Mouse (Mus musculus) yolk sac, embryonic 10.5 days (tissue): ENCODE results near the gene Adamts4.
"Not testable (repeated sequence)": the region's sequence is repeated elsewhere in the genome, so short reads cannot be mapped to it uniquely, and the experiment has no call there.

ENCODE experiments used
- DNase-seq: peaks from one replicate; pipeline ENCODE4 v3.0.0-alpha.2; 2017; ENCODE audit warnings: low spot score

The Adamts4 gene

DNA sequence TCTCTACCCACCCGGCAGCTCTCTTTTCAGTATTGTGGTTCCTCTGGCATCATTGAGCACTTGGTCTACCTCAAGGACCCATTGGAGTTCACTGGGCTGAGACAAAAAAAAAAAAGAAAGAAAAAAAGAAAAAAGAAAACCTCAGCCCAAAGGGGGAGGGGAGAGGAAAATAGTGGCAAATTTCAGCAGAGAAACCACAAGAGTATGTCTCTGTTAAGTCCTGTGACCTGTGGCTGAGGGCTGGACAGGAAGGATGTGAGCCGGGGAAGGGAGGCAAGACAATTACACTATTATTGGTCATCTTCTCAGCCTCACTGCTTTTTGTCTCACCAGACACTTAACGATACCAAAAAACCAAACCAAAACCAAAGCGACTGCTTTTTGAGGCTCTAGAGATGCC is 18.4 kb upstream of the Adamts4 start:
- no peak for DNase-seq

GRCm38 (mm10) chr1:171232348-171232747 is 17.9 kb upstream of the Adamts4 start:
- DNase-seq, result no peak

GRCm38 (mm10) chr1:171232800-171233730 is 17.2 kb upstream of the Adamts4 start:
- no peak for DNase-seq

GRCm38 (mm10) chr1:171234126-171234525 is 16.1 kb upstream of the Adamts4 start, which contains the start of gene Fcer1g:
TSS of gene Fcer1g (minus strand) at chr1:171234365.
- no peak for DNase-seq

DNA sequence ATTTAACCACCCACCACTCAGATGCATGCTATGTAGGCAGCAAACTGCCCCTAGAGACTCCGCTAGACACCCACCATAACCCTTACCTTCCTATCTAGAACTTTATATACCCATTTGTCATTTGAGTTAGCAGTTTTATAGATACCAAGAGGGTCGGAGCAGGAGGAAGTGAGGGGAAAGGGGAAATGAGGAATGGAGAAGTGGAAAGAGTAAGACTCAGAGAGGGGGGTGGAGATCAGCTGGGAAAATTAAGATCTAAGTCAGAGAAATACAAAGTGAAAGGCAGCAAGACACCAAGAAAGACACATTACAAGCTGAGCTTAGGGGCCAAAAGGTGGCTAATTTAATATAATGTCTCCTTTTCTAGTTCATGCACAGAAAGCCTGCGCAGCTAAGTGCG is 15.7 kb upstream of the Adamts4 start:
- no peak for DNase-seq

DNA sequence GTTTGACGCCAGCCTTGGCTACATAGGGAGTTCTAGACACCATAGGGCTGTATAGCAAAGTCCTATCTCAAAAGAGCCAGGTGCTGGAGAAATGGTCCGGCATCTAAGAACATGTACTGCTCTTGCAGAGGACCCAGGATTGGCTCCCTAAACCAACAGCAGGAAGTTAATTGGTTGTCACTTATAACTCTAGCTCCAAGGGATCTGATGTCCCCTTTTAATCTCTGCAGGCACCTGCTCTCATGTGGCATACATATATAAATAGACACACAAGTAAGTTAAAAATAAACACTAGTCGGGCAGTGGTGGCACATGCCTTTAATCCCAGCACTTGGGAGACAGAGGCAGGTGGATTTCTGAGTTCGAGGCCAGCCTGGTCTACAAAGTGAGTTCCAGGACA is 14.4 kb upstream of the Adamts4 start:
- DNase-seq, result no peak

DNA sequence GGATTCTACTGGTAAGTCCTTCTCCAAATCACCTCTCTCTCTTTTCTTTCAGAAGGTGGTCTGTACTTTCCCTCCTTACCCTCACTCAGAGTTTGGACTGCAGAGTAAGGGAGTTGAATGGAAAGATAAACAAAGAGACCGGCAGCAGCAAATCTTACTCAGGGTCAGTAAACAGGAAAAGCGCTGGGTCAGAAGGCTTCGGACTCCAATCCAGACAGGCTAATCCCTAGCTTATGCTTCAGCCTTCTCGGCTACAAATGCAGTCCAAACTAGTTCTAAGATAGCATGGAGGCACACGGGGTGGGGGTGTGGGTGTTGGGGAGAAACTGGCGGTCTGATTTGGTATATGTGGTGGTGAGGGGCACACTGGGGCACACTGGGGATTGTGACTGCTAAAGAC is 12.8 kb upstream of the Adamts4 start:
- peak; percentile 85 for DNase-seq

GRCm38 (mm10) chr1:171238463-171238862 is 11.8 kb upstream of the Adamts4 start:
- DNase-seq, result peak; percentile 77

DNA sequence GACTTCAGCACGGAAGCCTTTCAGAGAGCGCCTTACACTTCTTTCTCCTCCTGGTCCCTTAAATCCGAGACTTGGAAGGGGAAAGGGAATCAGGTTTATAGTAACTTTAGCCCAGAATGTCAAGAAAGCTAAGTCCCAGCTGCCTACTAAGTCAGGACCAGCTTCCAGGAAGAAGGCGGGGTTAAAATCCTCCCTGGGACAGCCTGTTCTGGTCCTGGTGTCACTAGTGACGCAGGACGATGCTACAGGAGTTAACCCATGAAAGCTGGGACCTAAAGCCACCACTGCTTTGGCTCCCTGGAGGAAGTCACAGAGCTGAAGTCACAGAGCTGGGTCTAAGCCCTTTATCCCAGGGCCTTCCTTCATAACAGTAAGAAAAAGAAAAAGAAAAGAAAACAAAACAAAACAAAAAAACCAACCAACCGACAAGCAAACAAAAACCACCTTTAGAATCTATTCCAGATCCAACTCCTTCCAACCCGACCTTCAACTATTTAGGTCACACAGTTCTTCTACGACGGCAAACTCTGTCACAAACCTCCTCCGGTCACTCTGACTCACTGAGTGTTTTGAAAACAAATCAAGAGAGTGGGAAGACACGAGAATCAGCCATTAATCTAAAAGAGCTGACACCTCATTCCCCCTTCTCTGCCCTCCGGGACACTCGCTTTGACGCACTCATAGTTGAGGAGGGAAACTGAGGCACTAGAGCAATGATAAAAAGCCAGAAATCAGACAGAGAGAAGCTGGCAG is 10.1 kb upstream of the Adamts4 start:
- DNase-seq, result no peak

- DNase-seq, result no peak
Measured at GRCm38 (mm10) chr1:171240911-171241310, 9.3 kb upstream of the Adamts4 start.

- DNase-seq, result not testable (repeated sequence)
Measured at GRCm38 (mm10) chr1:171241952-171242351, 8.3 kb upstream of the Adamts4 start.

DNA sequence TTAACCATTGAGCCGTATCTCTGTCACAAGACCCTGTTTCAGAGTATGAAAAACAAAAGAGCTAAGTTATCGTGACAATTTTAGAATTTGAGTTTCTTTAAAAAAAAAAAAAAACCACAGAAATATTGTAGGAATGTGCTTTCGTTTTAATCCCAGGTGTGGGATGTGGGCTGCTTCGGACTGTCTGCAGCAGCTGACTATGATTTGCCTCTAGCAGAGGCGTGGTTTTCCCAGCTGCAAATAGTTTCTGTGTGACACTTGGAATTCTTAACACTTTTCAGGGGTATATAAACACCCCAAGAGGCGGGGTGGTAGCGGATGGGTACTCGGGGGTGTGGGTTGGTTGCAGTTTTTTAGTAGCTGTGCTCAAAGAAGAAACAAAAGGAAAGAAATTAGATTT is 4.9 kb upstream of the Adamts4 start:
- no peak for DNase-seq

GRCm38 (mm10) chr1:171246709-171247452 is 3.3 kb upstream of the Adamts4 start:
- DNase-seq, result peak; percentile 97

DNA sequence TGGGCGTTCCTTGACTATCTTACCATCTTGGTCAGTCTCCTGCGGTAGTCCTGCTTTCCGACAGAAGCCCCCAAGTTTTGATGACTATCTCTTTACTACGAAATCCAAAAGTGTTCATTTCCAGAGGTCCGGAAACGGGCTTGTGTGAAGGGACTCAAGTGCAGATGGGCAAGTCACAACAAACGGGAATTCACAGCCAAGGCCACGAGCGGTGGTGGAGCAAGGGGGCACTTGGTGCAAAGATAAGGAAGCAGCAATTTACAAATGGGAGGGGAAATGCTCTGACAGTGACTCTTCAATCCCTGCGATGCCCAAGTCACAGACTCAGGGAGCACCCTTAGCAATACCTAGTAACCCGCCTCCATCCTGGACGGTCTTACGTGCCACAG is 2.8 kb upstream of the Adamts4 start:
- DNase-seq, result no peak

- no peak for DNase-seq
Measured at GRCm38 (mm10) chr1:171247916-171248315, 2.3 kb upstream of the Adamts4 start.

- no peak for DNase-seq
Measured at GRCm38 (mm10) chr1:171248386-171249226, 1.6 kb upstream of the Adamts4 start.

GRCm38 (mm10) chr1:171250680-171251593 is 716 bp downstream of the Adamts4 start, which contains the start of gene Ndufs2:
TSS of gene Ndufs2 (minus strand) at chr1:171251388.
- no peak for DNase-seq

DNA sequence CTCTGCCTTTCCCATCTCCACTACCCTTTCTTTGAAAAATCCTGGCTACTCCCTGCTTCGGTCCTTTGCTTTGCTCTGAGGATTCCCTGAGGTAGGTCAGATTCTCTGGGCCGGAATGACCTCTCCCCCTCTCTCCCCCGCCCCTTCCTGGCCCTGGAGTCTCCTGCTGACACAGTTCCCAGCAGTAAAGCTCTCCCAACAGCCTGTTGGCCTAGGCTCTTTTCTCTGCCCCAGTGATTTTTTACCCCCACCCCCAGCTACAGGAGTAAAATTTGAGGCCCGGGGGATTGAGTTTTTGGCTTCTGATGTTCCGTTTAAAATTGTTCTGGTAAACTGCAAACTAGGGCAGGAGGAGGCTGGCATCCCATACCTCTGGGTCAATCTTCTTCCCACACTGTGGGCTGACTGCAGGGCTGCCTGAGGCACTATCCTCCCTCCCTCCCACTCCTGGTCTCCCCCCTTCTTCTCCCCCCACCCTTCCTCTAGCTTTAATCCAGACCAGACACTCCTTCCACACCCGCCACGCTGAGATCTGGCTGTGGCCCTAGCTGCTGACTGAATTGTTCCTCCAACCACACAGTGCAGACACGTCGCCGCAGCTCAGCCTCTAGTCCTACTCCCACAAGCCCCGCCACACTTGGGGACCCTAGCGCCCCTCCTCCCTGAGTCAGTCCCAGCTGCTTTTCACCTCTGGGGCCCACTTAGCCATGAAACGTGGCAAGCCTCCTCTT is 1.5 kb downstream of the Adamts4 start:
- DNase-seq, result peak; percentile 68

- DNase-seq, result no peak
Measured at GRCm38 (mm10) chr1:171252415-171252814, 2.2 kb downstream of the Adamts4 start.
